Mouse (Mus musculus): ENCODE data around the gene Ncor2.

DNA sequence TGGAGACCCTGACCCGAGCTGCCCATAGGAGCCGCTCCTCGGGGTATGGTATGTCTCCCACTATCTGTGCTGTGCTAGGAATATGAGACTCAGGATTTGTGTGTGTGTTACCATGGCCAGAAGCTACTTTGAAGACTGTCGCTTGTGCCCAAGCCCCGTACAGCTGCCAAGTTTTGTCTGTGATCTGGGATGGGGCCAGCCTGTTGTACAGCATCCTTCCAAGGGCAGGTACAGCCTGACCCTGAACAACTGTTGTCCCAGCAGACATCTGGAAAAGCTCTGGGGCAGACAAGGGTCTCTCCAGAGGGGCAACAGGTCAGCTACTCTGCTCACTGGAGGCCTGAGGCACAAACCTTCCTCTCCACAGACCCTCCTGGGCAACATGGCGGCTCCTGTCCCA, 95.3 kb downstream of the Ncor2 start:
- TF ChIP-seq CHD2 (IDR thresholded peaks at IDR 0.05; ENCODE audit: low read depth, low read length) = no peak
- no peak for TF ChIP-seq MAFK (IDR thresholded peaks at IDR 0.05; ENCODE audit: insufficient read depth, low read depth, low read length)
- no peak for TF ChIP-seq ZC3H11A (IDR thresholded peaks at IDR 0.05; ENCODE audit: borderline replicate concordance, low read depth, low read length)
- TF ChIP-seq HCFC1 (IDR thresholded peaks at IDR 0.05; ENCODE audit: borderline replicate concordance, insufficient read depth, low read length) = no peak
- TF ChIP-seq ZNF384 (IDR thresholded peaks at IDR 0.05; ENCODE audit: low read depth, low read length) = no peak
